Mouse (Mus musculus): ENCODE results near the gene Zdbf2. TPM values are rescaled to one million over a fixed set of nuclear protein-coding genes. Genes with fewer than 3 reads are reported as not detected.

Zdbf2 gene
- polyA plus RNA-seq, 1 experiment, result 39.0 TPM

DNA sequence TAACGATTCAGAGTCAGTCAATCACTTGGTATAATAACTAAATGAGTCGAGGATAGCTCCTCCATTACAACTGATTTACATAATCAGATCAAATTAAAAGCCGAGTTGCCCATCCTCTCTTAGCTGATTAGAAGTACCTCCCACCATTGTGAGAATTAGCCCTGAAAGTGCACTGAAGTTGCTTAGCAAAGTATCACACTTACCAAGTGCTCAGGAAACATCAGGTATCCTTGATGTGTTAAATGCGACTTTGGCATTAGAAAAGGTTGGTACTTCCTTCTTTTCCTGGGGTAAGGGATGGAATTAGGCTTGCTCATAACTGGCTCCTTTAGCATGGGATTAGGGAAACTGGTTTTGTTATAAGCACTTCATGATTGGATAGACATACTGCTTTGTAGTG is 29.2 kb upstream of the Zdbf2 start:
- no peak overlapping the region for H3K4me3 ChIP-seq (ENCODE audit: control insufficient read depth, low read depth, low read length)
- H3K27ac ChIP-seq (ENCODE audit: control insufficient read depth, insufficient read depth, low read depth, low read length), result no peak overlapping the region
- peaks cover 9% of the 10 kb centered on the region for H3K4me1 ChIP-seq (ENCODE audit: control insufficient read depth, insufficient read depth, low read length)
- no peaks in the 10 kb centered on the region for H3K27me3 ChIP-seq (ENCODE audit: control insufficient read depth, insufficient read depth, low read length)
- no peaks in the 10 kb centered on the region for H3K36me3 ChIP-seq (ENCODE audit: control insufficient read depth, insufficient read depth, low read length)
- no peak for TF ChIP-seq POLR2A (IDR thresholded peaks at IDR 0.05; ENCODE audit: control insufficient read depth, low read depth, low read length)

DNA sequence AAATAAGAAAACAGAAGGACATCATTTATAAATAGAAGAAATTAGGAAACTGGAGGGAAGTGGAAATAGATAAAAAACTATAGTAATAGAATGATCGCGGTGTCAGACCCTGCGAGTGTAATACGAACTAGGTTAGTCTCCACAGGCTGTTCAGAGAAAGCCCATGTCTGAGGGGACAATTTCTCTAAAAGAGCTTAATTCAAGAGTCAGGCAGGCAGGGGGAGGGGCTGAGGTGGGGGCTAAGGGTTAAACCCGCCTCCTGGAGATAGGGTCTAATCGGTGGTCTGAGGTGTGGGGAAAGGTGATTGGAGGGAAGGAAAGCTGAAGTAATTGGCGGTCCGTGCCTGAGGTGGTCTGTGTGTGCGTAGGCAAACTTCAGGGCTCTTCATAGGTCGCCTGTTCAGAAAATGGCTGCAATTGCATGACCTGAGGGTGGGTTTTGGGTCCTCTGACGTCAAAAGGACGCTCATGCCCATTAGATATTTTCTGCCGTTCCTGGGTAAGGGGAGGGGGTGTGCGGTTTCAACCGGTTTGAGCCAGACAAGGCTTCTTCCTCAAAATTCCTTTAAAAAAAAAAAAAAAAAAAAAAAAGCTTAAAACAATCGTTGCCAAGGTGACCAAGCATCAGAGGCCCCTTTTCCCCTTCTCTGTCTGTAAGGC is 26.1 kb upstream of the Zdbf2 start:
- Histone ChIP-seq H3K4me1 (ENCODE audit: control insufficient read depth, insufficient read depth, low read length) (peaks cover 4% of the 10 kb centered on the region), H3K27ac (ENCODE audit: control insufficient read depth, insufficient read depth, low read depth, low read length) (0 out of 2 replicates have a peak overlapping the region, but pooled peaks have one; percentile 24), H3K36me3 (ENCODE audit: control insufficient read depth, insufficient read depth, low read length) (no peaks in the 10 kb centered on the region), H3K27me3 (ENCODE audit: control insufficient read depth, insufficient read depth, low read length) (no peaks in the 10 kb centered on the region), H3K4me3 (ENCODE audit: control insufficient read depth, low read depth, low read length) (peak overlapping the region; percentile 89)
- TF ChIP-seq CTCF (IDR thresholded peaks at IDR 0.05; ENCODE audit: control insufficient read depth, insufficient read depth, insufficient replicate concordance, low read depth, low read length) (no peak), POLR2A (IDR thresholded peaks at IDR 0.05; ENCODE audit: control insufficient read depth, low read depth, low read length) (peak; percentile 41; the same call in 1 of the 2 replicates)

DNA sequence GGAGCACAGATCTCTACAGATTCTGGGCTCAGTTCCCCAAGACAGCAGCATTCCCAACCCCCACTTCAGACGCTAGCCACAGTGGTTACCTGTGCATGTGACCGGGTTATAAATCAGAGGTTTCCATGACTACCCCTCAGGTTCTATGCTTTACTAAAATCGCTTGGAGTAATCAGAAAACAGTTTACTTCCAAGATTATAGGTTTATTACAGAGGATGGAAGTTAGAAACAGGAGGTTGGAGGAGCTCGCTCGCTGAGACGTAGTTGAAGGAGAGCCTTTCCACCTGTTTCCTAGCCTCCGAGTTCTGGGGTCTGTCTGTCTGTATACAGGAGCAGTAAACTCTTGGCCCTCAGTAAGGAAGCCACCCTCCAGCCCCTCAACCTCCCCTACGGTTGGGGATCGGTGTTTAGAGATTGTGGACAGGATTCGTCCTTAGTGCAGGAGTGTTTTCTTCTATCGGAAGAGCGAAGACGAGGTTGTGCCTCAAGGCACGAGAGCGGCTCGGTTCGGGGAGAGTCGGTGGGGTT is 25.2 kb upstream of the Zdbf2 start:
- H3K27me3 ChIP-seq (ENCODE audit: control insufficient read depth, insufficient read depth, low read length), result no peaks in the 10 kb centered on the region
- peaks cover 4% of the 10 kb centered on the region for H3K4me1 ChIP-seq (ENCODE audit: control insufficient read depth, insufficient read depth, low read length)
- H3K36me3 ChIP-seq (ENCODE audit: control insufficient read depth, insufficient read depth, low read length), result no peaks in the 10 kb centered on the region
- no peak for TF ChIP-seq CTCF (IDR thresholded peaks at IDR 0.05; ENCODE audit: control insufficient read depth, insufficient read depth, insufficient replicate concordance, low read depth, low read length)
- no peak for TF ChIP-seq POLR2A (IDR thresholded peaks at IDR 0.05; ENCODE audit: control insufficient read depth, low read depth, low read length)
- peak overlapping the region; percentile 90 for H3K4me3 ChIP-seq (ENCODE audit: control insufficient read depth, low read depth, low read length)
- no peak overlapping the region for H3K27ac ChIP-seq (ENCODE audit: control insufficient read depth, insufficient read depth, low read depth, low read length)

- TF ChIP-seq CTCF (IDR thresholded peaks at IDR 0.05; ENCODE audit: control insufficient read depth, insufficient read depth, insufficient replicate concordance, low read depth, low read length) (no peak), POLR2A (IDR thresholded peaks at IDR 0.05; ENCODE audit: control insufficient read depth, low read depth, low read length) (no peak)
- no peaks in the 10 kb centered on the region for H3K27me3 ChIP-seq (ENCODE audit: control insufficient read depth, insufficient read depth, low read length)
- peak overlapping the region; percentile 90 for H3K4me3 ChIP-seq (ENCODE audit: control insufficient read depth, low read depth, low read length)
- no peak overlapping the region for H3K27ac ChIP-seq (ENCODE audit: control insufficient read depth, insufficient read depth, low read depth, low read length)
- no peaks in the 10 kb centered on the region for H3K36me3 ChIP-seq (ENCODE audit: control insufficient read depth, insufficient read depth, low read length)
- H3K4me1 ChIP-seq (ENCODE audit: control insufficient read depth, insufficient read depth, low read length), result peaks cover 4% of the 10 kb centered on the region
These were observed 24.7 kb upstream of the Zdbf2 start for GRCm38 (mm10) chr1:63248360-63248851.

- Histone ChIP-seq H3K27me3 (ENCODE audit: control insufficient read depth, insufficient read depth, low read length) (no peaks in the 10 kb centered on the region), H3K36me3 (ENCODE audit: control insufficient read depth, insufficient read depth, low read length) (no peaks in the 10 kb centered on the region), H3K27ac (ENCODE audit: control insufficient read depth, insufficient read depth, low read depth, low read length) (no peak overlapping the region), H3K4me1 (ENCODE audit: control insufficient read depth, insufficient read depth, low read length) (peaks cover 4% of the 10 kb centered on the region), H3K4me3 (ENCODE audit: control insufficient read depth, low read depth, low read length) (peak overlapping the region; percentile 90; the same call in 1 of the 2 replicates)
- TF ChIP-seq POLR2A (IDR thresholded peaks at IDR 0.05; ENCODE audit: control insufficient read depth, low read depth, low read length), result no peak
- TF ChIP-seq CTCF (IDR thresholded peaks at IDR 0.05; ENCODE audit: control insufficient read depth, insufficient read depth, insufficient replicate concordance, low read depth, low read length), result no peak
These were observed 23.8 kb upstream of the Zdbf2 start for GRCm38 (mm10) chr1:63249261-63249660.

GRCm38 (mm10) chr1:63252351-63253209 is 20.5 kb upstream of the Zdbf2 start:
- H3K27ac ChIP-seq (ENCODE audit: control insufficient read depth, insufficient read depth, low read depth, low read length), result no peak overlapping the region
- no peak for TF ChIP-seq POLR2A (IDR thresholded peaks at IDR 0.05; ENCODE audit: control insufficient read depth, low read depth, low read length)
- no peak for TF ChIP-seq CTCF (IDR thresholded peaks at IDR 0.05; ENCODE audit: control insufficient read depth, insufficient read depth, insufficient replicate concordance, low read depth, low read length)
- H3K4me1 ChIP-seq (ENCODE audit: control insufficient read depth, insufficient read depth, low read length), result no peaks in the 10 kb centered on the region
- no peak overlapping the region for H3K4me3 ChIP-seq (ENCODE audit: control insufficient read depth, low read depth, low read length)
- no peaks in the 10 kb centered on the region for H3K36me3 ChIP-seq (ENCODE audit: control insufficient read depth, insufficient read depth, low read length)
- H3K27me3 ChIP-seq (ENCODE audit: control insufficient read depth, insufficient read depth, low read length), result no peaks in the 10 kb centered on the region

DNA sequence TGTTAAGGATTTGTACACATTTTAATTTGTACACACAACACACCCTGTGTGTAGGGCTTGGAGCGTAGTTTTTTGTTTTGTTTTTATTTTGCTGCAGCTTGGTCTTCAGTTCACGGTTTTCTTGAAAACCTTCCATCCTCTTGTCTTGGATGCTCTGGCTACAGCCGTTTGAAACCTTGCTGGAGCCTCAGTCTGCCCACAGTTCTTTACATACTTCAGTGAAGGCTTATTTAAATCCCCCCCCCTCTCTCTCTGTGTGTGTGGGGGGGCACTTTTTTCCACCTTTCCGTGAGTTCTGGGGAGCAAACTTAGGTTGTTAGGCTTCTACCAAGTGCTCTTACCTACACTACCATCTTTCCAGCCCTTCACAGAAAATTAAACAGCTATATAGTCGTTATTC is 19.8 kb upstream of the Zdbf2 start:
- Histone ChIP-seq H3K27ac (ENCODE audit: control insufficient read depth, insufficient read depth, low read depth, low read length) (no peak overlapping the region), H3K36me3 (ENCODE audit: control insufficient read depth, insufficient read depth, low read length) (no peaks in the 10 kb centered on the region), H3K27me3 (ENCODE audit: control insufficient read depth, insufficient read depth, low read length) (no peaks in the 10 kb centered on the region), H3K4me1 (ENCODE audit: control insufficient read depth, insufficient read depth, low read length) (no peaks in the 10 kb centered on the region), H3K4me3 (ENCODE audit: control insufficient read depth, low read depth, low read length) (no peak overlapping the region)
- TF ChIP-seq POLR2A (IDR thresholded peaks at IDR 0.05; ENCODE audit: control insufficient read depth, low read depth, low read length) (no peak), CTCF (IDR thresholded peaks at IDR 0.05; ENCODE audit: control insufficient read depth, insufficient read depth, insufficient replicate concordance, low read depth, low read length) (no peak)

All from testis, adult 2 months (tissue).